Mouse (Mus musculus) midbrain, embryonic 16.5 days (tissue): ENCODE data around the gene Kcnb1. TPM values are rescaled to one million over a fixed set of nuclear protein-coding genes. Genes with fewer than 3 reads are reported as not detected.

Experiments
- ATAC-seq: fragments of 200-750 bp; cut with Nextera tagmentation; 2 replicates; pipeline ENCODE4 v1.8.0; 2017; ENCODE audit warnings: moderate TSS enrichment
- H3K27ac ChIP-seq: fragments of 300-500 bp; sonication (generic); 2 replicates; pipeline ENCODE4 v1.5.1; 2014; ENCODE audit warnings: mild to moderate bottlenecking, low read length, mixed read lengths
- H3K27me3 ChIP-seq: fragments of 300-500 bp; sonication (generic); 2 replicates; pipeline ENCODE4 v1.6.1; 2014; ENCODE audit warnings: low read depth, low read length, mixed read lengths; ENCODE audit not compliant: control insufficient read depth, insufficient read depth
- H3K36me3 ChIP-seq: fragments of 300-500 bp; sonication (generic); 2 replicates; pipeline ENCODE4 v1.6.1; 2014; ENCODE audit warnings: mild to moderate bottlenecking, low read length, moderate library complexity, mixed read lengths; ENCODE audit not compliant: control insufficient read depth, insufficient read depth
- H3K4me1 ChIP-seq: fragments of 300-500 bp; sonication (generic); 2 replicates; pipeline ENCODE4 v1.6.1; 2014; ENCODE audit warnings: mild to moderate bottlenecking, low read length, mixed read lengths; ENCODE audit not compliant: control insufficient read depth, insufficient read depth
- H3K4me2 ChIP-seq: fragments of 300-500 bp; sonication (generic); 2 replicates; pipeline ENCODE4 v1.6.1; 2014; ENCODE audit warnings: mild to moderate bottlenecking, low read length, mixed read lengths
- H3K4me3 ChIP-seq: fragments of 300-500 bp; sonication (generic); 2 replicates; pipeline ENCODE4 v1.5.1; 2014; ENCODE audit warnings: low read depth, mild to moderate bottlenecking, low read length, moderate library complexity, mixed read lengths
- H3K9ac ChIP-seq: fragments of 300-500 bp; sonication (generic); 2 replicates; pipeline ENCODE4 v1.6.1; 2014; ENCODE audit warnings: low read depth, low read length, mixed read lengths
- H3K9me3 ChIP-seq: fragments of 300-500 bp; sonication (generic); replicated peaks from 2 replicates; pipeline ENCODE4 v1.6.1; 2014; ENCODE audit warnings: mild to moderate bottlenecking, low read length, mixed read lengths; ENCODE audit not compliant: control insufficient read depth, poor library complexity, severe bottlenecking
- WGBS: fragments of 180-500 bp; shearing (Covaris S2); extraction: QIAGEN DNeasy Blood & Tissue Kit; methylation state at CpG from one replicate; pipeline ENCODE4 v1.1.7; 2014; 5-methylcytosine and 5-hydroxymethylcytosine counted together
- polyA plus RNA-seq: library from polyadenylated mRNA; unstranded; fragments of >200 nt; fragmentation: Nextera tagmentation; extraction: Ambion mirVana; gene quantifications from 2 replicates; pipeline ENCODE4 v1.2.1, GENCODE M21; 2015

The Kcnb1 gene
- polyA plus RNA-seq, 1 experiment from 2014 or later = 3.9 TPM

- H3K27me3 ChIP-seq = no peaks in the 10 kb centered on the region
- H3K36me3 ChIP-seq = peaks cover 4% of the 10 kb centered on the region; the same call in 1 of the 2 replicates
- H3K9ac ChIP-seq = no peak overlapping the region
- peak; percentile 44 for ATAC-seq
- H3K4me3 ChIP-seq = no peak overlapping the region
- no peaks in the 10 kb centered on the region for H3K9me3 ChIP-seq
- H3K4me2 ChIP-seq = no peak overlapping the region
- peak overlapping the region; percentile 36; the same call in 1 of the 2 replicates for H3K27ac ChIP-seq
- H3K4me1 ChIP-seq = peaks cover 23% of the 10 kb centered on the region
- 15% methylated on average over 14 of the region's 14 CpGs for WGBS
Observed at GRCm38 (mm10) chr2:167144439-167145307, 45.3 kb downstream of the Kcnb1 start.

GRCm38 (mm10) chr2:167143914-167144313 is 46.0 kb downstream of the Kcnb1 start:
- H3K36me3 ChIP-seq = no peaks in the 10 kb centered on the region
- ATAC-seq = no peak
- no peaks in the 10 kb centered on the region for H3K27me3 ChIP-seq
- H3K4me1 ChIP-seq = peaks cover 23% of the 10 kb centered on the region
- WGBS = 75% methylated on average over 2 of the region's 2 CpGs
- no peak overlapping the region for H3K9ac ChIP-seq
- H3K27ac ChIP-seq = no peak overlapping the region
- no peak overlapping the region for H3K4me3 ChIP-seq
- no peaks in the 10 kb centered on the region for H3K9me3 ChIP-seq
- H3K4me2 ChIP-seq = no peak overlapping the region

GRCm38 (mm10) chr2:167142282-167142681 is 47.7 kb downstream of the Kcnb1 start:
- 83% methylated on average over 3 of the region's 3 CpGs for WGBS
- ATAC-seq = no peak
- Histone ChIP-seq H3K27ac (no peak overlapping the region), H3K9ac (no peak overlapping the region), H3K4me2 (no peak overlapping the region), H3K4me3 (no peak overlapping the region), H3K27me3 (no peaks in the 10 kb centered on the region), H3K36me3 (no peaks in the 10 kb centered on the region), H3K4me1 (peaks cover 25% of the 10 kb centered on the region), H3K9me3 (no peaks in the 10 kb centered on the region)

- H3K9ac ChIP-seq = no peak overlapping the region
- no peak overlapping the region for H3K4me2 ChIP-seq
- no peak overlapping the region for H3K4me3 ChIP-seq
- no peak for ATAC-seq
- no peaks in the 10 kb centered on the region for H3K9me3 ChIP-seq
- no peaks in the 10 kb centered on the region for H3K27me3 ChIP-seq
- H3K36me3 ChIP-seq = no peaks in the 10 kb centered on the region
- H3K4me1 ChIP-seq = peaks cover 29% of the 10 kb centered on the region
- H3K27ac ChIP-seq = no peak overlapping the region
- 74% methylated on average over 4 of the region's 4 CpGs for WGBS
Observed at GRCm38 (mm10) chr2:167141810-167142209, 48.1 kb downstream of the Kcnb1 start.

GRCm38 (mm10) chr2:167139801-167140269 is 50.1 kb downstream of the Kcnb1 start:
- WGBS = 72% methylated on average over 13 of the region's 13 CpGs
- Histone ChIP-seq H3K4me3 (no peak overlapping the region), H3K27ac (no peak overlapping the region), H3K4me1 (peaks cover 25% of the 10 kb centered on the region), H3K27me3 (no peaks in the 10 kb centered on the region), H3K4me2 (no peak overlapping the region), H3K9ac (no peak overlapping the region), H3K36me3 (no peaks in the 10 kb centered on the region), H3K9me3 (no peaks in the 10 kb centered on the region)
- no peak for ATAC-seq

GRCm38 (mm10) chr2:167138611-167139010 is 51.3 kb downstream of the Kcnb1 start:
- Histone ChIP-seq H3K9ac (no peak overlapping the region), H3K36me3 (no peaks in the 10 kb centered on the region), H3K27me3 (no peaks in the 10 kb centered on the region), H3K9me3 (no peaks in the 10 kb centered on the region), H3K4me2 (no peak overlapping the region), H3K4me1 (peaks cover 15% of the 10 kb centered on the region), H3K27ac (no peak overlapping the region), H3K4me3 (no peak overlapping the region)
- 59% methylated on average over 6 of the region's 6 CpGs for WGBS
- no peak for ATAC-seq

GRCm38 (mm10) chr2:167136909-167137308 is 53.0 kb downstream of the Kcnb1 start:
- Histone ChIP-seq H3K4me1 (peaks cover 15% of the 10 kb centered on the region), H3K4me2 (peak overlapping the region; percentile 31), H3K36me3 (no peaks in the 10 kb centered on the region), H3K27me3 (no peaks in the 10 kb centered on the region), H3K27ac (peak overlapping the region; percentile 64), H3K9me3 (no peaks in the 10 kb centered on the region), H3K9ac (0 out of 2 replicates have a peak overlapping the region, but pooled peaks have one; percentile 18), H3K4me3 (no peak overlapping the region)
- 19% methylated on average over 14 of the region's 14 CpGs for WGBS
- ATAC-seq = peak; percentile 74

GRCm38 (mm10) chr2:167132041-167132440 is 57.9 kb downstream of the Kcnb1 start:
- no peak overlapping the region for H3K27ac ChIP-seq
- H3K9me3 ChIP-seq = no peaks in the 10 kb centered on the region
- H3K4me1 ChIP-seq = peaks cover 28% of the 10 kb centered on the region
- H3K4me2 ChIP-seq = no peak overlapping the region
- no peak for ATAC-seq
- H3K9ac ChIP-seq = no peak overlapping the region
- H3K27me3 ChIP-seq = no peaks in the 10 kb centered on the region
- no peaks in the 10 kb centered on the region for H3K36me3 ChIP-seq
- H3K4me3 ChIP-seq = no peak overlapping the region
- 46% methylated on average over 8 of the region's 8 CpGs for WGBS

- Histone ChIP-seq H3K27me3 (no peaks in the 10 kb centered on the region), H3K9ac (peak overlapping the region; percentile 42; the same call in 1 of the 2 replicates), H3K27ac (peak overlapping the region; percentile 59), H3K4me2 (peak overlapping the region; percentile 21), H3K9me3 (no peaks in the 10 kb centered on the region), H3K36me3 (no peaks in the 10 kb centered on the region), H3K4me3 (no peak overlapping the region), H3K4me1 (peaks cover 17% of the 10 kb centered on the region)
- ATAC-seq = peak; percentile 27; the same call in 1 of the 2 replicates
- WGBS = 26% methylated on average over 9 of the region's 9 CpGs
Observed at GRCm38 (mm10) chr2:167130050-167130770, 59.7 kb downstream of the Kcnb1 start.
